Mouse (Mus musculus): Measurements from ENCODE around the gene Rln3.

DNA sequence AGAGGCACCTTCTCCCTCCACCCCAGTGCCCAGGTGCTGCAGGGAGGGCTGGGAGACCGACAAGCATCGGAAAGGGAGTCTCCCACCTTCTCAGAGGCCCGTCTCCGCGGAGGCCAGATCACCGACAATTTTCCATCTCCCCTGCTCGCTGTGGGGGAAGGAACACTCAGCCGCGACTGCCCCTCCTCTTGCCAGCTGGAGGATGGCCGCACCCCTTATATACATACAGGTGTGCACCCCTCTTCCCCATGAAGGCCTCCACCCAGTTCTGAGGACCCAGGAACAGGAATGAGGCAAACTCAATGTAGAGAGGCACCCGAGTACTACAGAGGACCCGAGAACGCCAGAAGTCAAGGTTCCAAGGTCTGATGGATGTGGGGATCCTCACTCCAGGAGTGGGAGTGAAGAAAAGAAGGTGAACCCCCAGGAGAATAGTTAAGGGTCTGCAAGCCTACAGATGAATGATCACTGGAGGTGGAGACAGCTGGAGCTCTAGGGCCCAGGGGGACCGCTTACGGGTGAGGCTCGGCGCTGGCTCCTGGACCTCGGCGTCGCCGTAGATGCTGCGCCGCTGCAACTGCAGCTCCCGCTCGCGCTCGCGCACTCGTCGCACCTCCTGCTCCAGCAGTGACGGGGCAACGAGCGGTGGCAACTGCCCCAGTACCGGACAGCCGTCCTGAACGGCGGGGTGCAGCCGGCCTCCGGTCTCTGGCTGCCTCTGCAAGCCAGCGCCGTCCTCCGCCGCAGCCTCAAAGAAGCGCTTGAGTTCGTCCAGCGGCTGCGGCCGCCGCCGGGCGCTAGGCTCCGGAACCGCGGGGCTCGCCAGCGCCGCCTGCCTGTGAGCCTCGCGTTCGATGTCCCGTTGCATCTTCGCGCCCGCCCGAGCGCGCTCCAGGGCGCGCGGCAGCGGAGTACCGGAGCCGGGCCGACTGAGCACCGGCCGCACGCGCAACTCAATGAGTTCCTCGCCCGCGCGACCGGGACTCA is 33.9 kb downstream of the Rln3 start:
- TF ChIP-seq CTCF (conservative IDR thresholded peaks at IDR 0.05; ENCODE audit: insufficient read depth, insufficient read length, low read depth, low read length) (peak; percentile 59), POLR2A (IDR thresholded peaks at IDR 0.05; ENCODE audit: low read depth, low read length) (no peak)
